Mouse (Mus musculus) liver, embryonic 14.5 days (tissue): ENCODE data around the gene I830077J02Rik. TPM values are rescaled to one million over a fixed set of nuclear protein-coding genes. Genes with fewer than 3 reads are reported as not detected.

Experiments
- ATAC-seq: fragments of 200-750 bp; cut with Nextera tagmentation; 2 replicates; pipeline ENCODE4 v1.8.0; 2017; ENCODE audit warnings: moderate number of reproducible peaks, mild to moderate bottlenecking, moderate library complexity; ENCODE audit not compliant: insufficient read depth
- DNase-seq, 3 experiments: peaks; one replicate each; pipeline ENCODE4 v3.0.0-alpha.2; 2012 to 2013; ENCODE audit warnings: low read depth in 3 of 3, low spot score in 3 of 3
- H3K27ac ChIP-seq: fragments of 300-500 bp; sonication (generic); 2 replicates; pipeline ENCODE4 v1.5.1; 2014; ENCODE audit warnings: moderate library complexity, mild to moderate bottlenecking, control low read depth, inconsistent platforms
- H3K27me3 ChIP-seq: fragments of 300-500 bp; sonication (generic); 2 replicates; pipeline ENCODE4 v1.6.1; 2014; ENCODE audit warnings: mild to moderate bottlenecking, low read length, moderate library complexity; ENCODE audit not compliant: control insufficient read depth, insufficient read depth
- H3K36me3 ChIP-seq: fragments of 300-500 bp; sonication (generic); replicated peaks from 2 replicates; pipeline ENCODE4 v1.6.1; 2014; ENCODE audit warnings: low read depth; ENCODE audit not compliant: control insufficient read depth, insufficient read depth
- H3K4me1 ChIP-seq, 2 experiments: fragments of 200-500 bp in 1 of 2; fragments of 300-500 bp in 1 of 2; sonication (generic) in 1 of 2; replicated peaks; 2 replicates each; pipeline ENCODE4 v1.6.1; 2012 to 2014; ENCODE audit warnings: antibody characterized with exemption in 1 of 2, inconsistent platforms in 1 of 2, low read length in 1 of 2; ENCODE audit not compliant: control insufficient read depth in 2 of 2, insufficient read depth in 2 of 2
- H3K4me2 ChIP-seq: fragments of 300-500 bp; sonication (generic); 2 replicates; pipeline ENCODE4 v1.6.1; 2014; ENCODE audit warnings: low read depth, mild to moderate bottlenecking, control low read depth, moderate library complexity
- H3K4me3 ChIP-seq, 2 experiments: fragments of 200-500 bp in 1 of 2; fragments of 300-500 bp in 1 of 2; sonication (generic) in 1 of 2; 2 replicates each; pipeline ENCODE4 v1.5.1; 2012 to 2014; ENCODE audit warnings: low read depth in 2 of 2, low read length in 2 of 2, mild to moderate bottlenecking in 2 of 2, control low read depth in 1 of 2, inconsistent platforms in 1 of 2, moderate library complexity in 1 of 2; ENCODE audit not compliant: insufficient read depth in 1 of 2
- H3K9ac ChIP-seq: fragments of 300-500 bp; sonication (generic); replicated peaks from 2 replicates; pipeline ENCODE4 v1.6.1; 2014; ENCODE audit warnings: mild to moderate bottlenecking, control low read depth, moderate library complexity
- H3K9me3 ChIP-seq: fragments of 300-500 bp; sonication (generic); 2 replicates; pipeline ENCODE4 v1.6.1; 2016; ENCODE audit warnings: low read length, mixed read lengths; ENCODE audit not compliant: control insufficient read depth
- CTCF ChIP-seq: IDR thresholded peaks from 2 replicates; pipeline ENCODE4 v1.5.1; 2016; ENCODE audit warnings: antibody characterized with exemption, low read depth, control low read depth
- EP300 ChIP-seq: IDR thresholded peaks from 2 replicates; pipeline ENCODE4 v1.6.1; 2016; ENCODE audit warnings: antibody characterized with exemption, low read depth
- whole genome bisulfite sequencing: fragments of 180-500 bp; shearing (Covaris S2); extraction: QIAGEN DNeasy Blood & Tissue Kit; methylation state at CpG from one replicate; pipeline ENCODE4 v1.1.7; 2014; ENCODE audit not compliant: insufficient replicate concordance; 5-methylcytosine and 5-hydroxymethylcytosine counted together
- polyA plus RNA-seq, 2 experiments: library from polyadenylated mRNA; depleted of rRNA in 1 of 2; stranded (reverse) in 1 of 2; unstranded in 1 of 2; fragments of >200 nt; fragmentation: Nextera tagmentation in 1 of 2; extraction: Ambion mirVana in 1 of 2; gene quantifications; 2 replicates each; pipeline versions ENCODE4 v1.2.1 to v1.2.3; 2012 to 2014

The I830077J02Rik gene
- polyA plus RNA-seq, 2 experiments, result 3.0 to 4.1 TPM

DNA sequence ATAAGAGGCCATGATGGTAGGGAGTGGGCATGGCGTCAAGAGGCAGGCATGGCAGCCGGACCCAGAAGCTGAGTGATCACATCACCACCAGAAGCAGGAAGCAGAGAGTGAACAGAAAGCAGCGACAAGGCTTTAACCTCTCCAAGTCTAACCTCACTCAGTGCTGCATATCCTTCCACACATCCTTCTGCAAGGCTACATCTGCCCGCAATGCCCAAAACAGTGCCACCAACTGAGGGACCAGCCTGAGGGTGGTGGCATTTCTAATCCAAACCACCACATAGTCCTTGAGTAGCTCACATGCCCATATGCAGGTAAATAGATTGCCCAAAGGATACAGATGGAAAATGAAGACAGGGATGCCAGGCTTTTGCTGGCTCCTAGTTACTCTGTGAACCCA is 23.5 kb downstream of the I830077J02Rik start:
- H3K4me3 ChIP-seq, result no peak overlapping the region
- no peak overlapping the region for H3K27ac ChIP-seq
- WGBS, result 69% methylated on average over 4 of the region's 4 CpGs
- H3K9ac ChIP-seq, result no peak overlapping the region
- no peaks in the 10 kb centered on the region for H3K27me3 ChIP-seq
- ATAC-seq (no peak), DNase-seq (no peak)
- H3K4me1 ChIP-seq, result peaks cover 12 to 35% of the 10 kb centered on the region in 2 experiments
- TF ChIP-seq CTCF (no peak), EP300 (no peak)
- H3K4me2 ChIP-seq, result no peak overlapping the region
- H3K9me3 ChIP-seq, result no peaks in the 10 kb centered on the region
- no peaks in the 10 kb centered on the region for H3K36me3 ChIP-seq

DNA sequence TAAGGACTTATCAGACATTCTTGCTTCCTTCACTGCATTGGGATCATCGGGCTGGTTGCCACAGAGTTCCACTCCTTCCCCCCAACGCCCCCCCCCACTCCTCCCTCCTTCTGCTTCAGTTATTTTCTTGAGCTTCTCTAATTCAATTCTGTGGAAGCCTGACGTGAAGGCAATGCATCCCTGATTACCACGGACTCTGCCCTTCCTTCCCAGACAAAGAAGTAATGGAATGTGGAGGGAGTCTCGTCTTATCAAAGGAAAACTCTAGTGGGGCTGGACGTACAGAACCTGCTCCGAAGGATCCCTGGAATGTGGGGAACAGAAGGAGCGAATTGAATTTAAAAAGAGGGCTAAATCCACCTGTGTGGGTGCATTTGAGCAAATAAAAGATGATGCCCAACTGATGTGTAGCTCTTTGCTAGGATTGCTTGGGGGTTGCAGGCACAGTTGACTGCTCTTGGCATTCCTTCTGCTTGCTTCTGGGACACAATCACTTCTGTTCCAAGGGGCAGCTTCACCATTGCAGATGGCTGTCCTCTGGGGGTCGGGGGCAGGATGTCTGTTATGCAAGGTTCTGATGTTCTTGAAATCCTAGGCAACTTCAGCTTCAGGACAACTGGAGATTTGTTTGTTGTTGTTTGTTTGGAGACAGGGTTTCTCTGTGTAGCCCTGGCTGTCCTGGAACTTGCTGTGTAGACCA is 24.4 kb downstream of the I830077J02Rik start:
- H3K9ac ChIP-seq, result no peak overlapping the region
- TF ChIP-seq EP300, result no peak
- TF ChIP-seq CTCF, result no peak
- DNase-seq, result no peak
- no peaks in the 10 kb centered on the region for H3K36me3 ChIP-seq
- no peak overlapping the region for H3K4me2 ChIP-seq
- no peak overlapping the region for H3K4me3 ChIP-seq
- H3K9me3 ChIP-seq, result no peaks in the 10 kb centered on the region
- H3K27me3 ChIP-seq, result no peaks in the 10 kb centered on the region
- ATAC-seq, result no peak
- H3K4me1 ChIP-seq, result peaks cover 4 to 26% of the 10 kb centered on the region in 2 experiments
- no peak overlapping the region for H3K27ac ChIP-seq
- WGBS, result 46% methylated on average over 9 of the region's 9 CpGs

DNA sequence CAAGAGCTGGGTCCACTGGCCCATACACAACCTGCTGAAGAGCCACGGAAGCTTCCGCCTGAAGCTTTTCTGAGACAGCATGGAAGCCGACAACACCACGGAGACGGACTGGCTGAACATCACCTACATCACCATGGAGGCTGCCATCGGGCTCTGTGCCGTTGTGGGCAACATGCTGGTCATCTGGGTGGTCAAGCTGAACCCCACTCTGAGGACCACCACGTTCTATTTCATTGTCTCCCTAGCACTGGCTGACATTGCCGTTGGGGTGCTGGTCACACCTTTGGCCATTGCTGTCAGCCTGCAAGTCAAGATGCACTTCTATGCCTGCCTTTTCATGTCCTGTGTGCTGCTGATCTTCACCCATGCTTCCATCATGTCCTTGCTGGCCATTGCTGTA is 27.7 kb downstream of the I830077J02Rik start:
- no peaks in the 10 kb centered on the region for H3K9me3 ChIP-seq
- no peak overlapping the region for H3K4me3 ChIP-seq
- 78% methylated on average over 9 of the region's 9 CpGs for WGBS
- no peaks in the 10 kb centered on the region for H3K27me3 ChIP-seq
- no peaks in the 10 kb centered on the region for H3K36me3 ChIP-seq
- H3K4me1 ChIP-seq, result peaks cover 0 to 9% of the 10 kb centered on the region in 2 experiments; a peak in 3 of 4 replicates
- TF ChIP-seq EP300 (no peak), CTCF (no peak)
- no peak for DNase-seq
- no peak overlapping the region for H3K9ac ChIP-seq
- no peak overlapping the region for H3K4me2 ChIP-seq
- no peak for ATAC-seq
- H3K27ac ChIP-seq, result no peak overlapping the region

DNA sequence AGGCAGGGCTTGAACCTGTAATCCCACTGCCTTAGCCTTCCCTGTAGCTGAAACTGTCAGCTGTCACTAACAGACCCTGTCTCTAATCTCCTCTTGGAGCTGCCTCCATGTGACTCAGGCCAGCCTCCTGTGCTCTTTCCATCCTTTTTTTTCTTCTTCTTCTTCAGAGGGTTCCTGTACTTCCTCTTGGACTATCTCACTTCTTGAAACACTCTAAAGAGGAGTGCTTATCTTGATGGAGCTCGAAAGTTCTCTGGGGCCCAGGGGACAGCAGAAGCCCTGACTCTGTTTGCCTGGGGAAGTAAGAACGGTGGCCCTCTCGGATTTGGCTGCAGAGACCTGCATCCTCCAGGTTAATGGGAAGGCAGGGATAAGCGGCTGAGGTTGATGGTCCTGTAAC is 28.3 kb downstream of the I830077J02Rik start:
- H3K9me3 ChIP-seq, result no peaks in the 10 kb centered on the region
- H3K27me3 ChIP-seq, result no peaks in the 10 kb centered on the region
- 20% methylated on average over 4 of the region's 4 CpGs for WGBS
- H3K27ac ChIP-seq, result no peak overlapping the region
- peaks cover 0 to 11% of the 10 kb centered on the region in 2 experiments; a peak in 3 of 4 replicates for H3K4me1 ChIP-seq
- no peak for DNase-seq
- no peaks in the 10 kb centered on the region for H3K36me3 ChIP-seq
- no peak overlapping the region for H3K4me3 ChIP-seq
- no peak for TF ChIP-seq EP300
- no peak for TF ChIP-seq CTCF
- no peak overlapping the region for H3K4me2 ChIP-seq
- no peak overlapping the region for H3K9ac ChIP-seq
- no peak for ATAC-seq

DNA sequence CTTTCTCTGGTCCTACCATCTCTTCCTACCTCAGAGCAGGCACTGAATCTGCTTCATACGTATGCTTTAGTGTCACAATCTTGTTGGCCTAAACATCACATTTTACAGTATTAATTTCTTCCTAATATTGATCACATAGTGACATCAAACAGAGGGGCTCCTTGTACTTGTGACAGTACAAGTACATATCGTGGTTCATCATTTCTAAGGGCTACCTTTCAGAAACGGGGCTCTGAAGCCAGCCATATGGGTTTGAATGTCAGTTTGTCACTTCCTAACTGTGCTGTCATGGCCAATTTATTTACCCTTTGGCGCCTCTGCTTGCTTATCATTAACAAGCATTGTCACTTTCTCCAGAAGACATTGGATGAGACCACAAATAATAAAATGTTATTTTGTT is 31.0 kb downstream of the I830077J02Rik start:
- Histone ChIP-seq H3K4me2 (no peak overlapping the region), H3K27ac (no peak overlapping the region), H3K36me3 (no peaks in the 10 kb centered on the region), H3K9ac (no peak overlapping the region), H3K4me1 (peaks cover 0 to 11% of the 10 kb centered on the region in 2 experiments; a peak in 3 of 4 replicates), H3K27me3 (no peaks in the 10 kb centered on the region), H3K4me3 (no peak overlapping the region), H3K9me3 (no peaks in the 10 kb centered on the region)
- DNase-seq (no peak), ATAC-seq (no peak)
- 63% methylated on average over 4 of the region's 4 CpGs for WGBS
- TF ChIP-seq CTCF (no peak), EP300 (no peak)
